Mouse (Mus musculus): ENCODE data around the gene Cpa3. TPM values are rescaled to one million over a fixed set of nuclear protein-coding genes. Genes with fewer than 3 reads are reported as not detected.

Gene Cpa3
- polyA plus RNA-seq (2014; fragmentation: Nextera tagmentation; extraction: Ambion mirVana): 0.20 TPM in 1 of 2 replicates, not detected in the other

DNA sequence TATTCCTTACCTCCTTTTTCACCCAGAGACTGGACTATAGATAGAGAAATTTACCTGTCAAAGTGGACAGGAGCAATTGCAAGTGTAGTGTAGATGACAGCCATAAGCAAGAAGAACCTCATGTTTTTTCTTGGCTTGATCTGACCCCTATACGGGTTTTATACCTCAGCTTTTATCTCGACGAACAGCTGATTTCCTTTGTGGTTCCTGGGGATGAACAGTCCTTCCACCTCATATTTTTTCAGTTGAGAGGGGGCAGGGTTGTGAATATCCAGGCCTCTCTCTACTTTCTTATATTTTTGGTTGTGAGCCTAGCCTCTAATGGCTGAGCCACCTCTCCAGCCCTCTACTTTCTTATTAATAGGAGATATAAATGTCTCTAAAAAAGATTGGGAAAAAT, at the start of gene Cpa3:
Gene Cpa3 (minus strand): TSS at position 132 of the 400 bp plus-strand sequence.
- no peak for ATAC-seq (ENCODE audit: low read depth)
- no peak within 1 kb of the TSS for H3K9ac ChIP-seq (replicated peaks; ENCODE audit: low read depth, low read length)

GRCm38 (mm10) chr3:20291370-20291769, 49.4 kb upstream of the Cpa3 start:
- Histone ChIP-seq H3K36me3 (ENCODE audit: control insufficient read depth, insufficient read depth, low read length) (no peaks in the 10 kb centered on the region), H3K9ac (replicated peaks; ENCODE audit: low read depth, low read length) (no peak overlapping the region), H3K27ac (ENCODE audit: low read depth, low read length) (no peak overlapping the region), H3K27me3 (ENCODE audit: control insufficient read depth, insufficient read depth, low read length) (no peaks in the 10 kb centered on the region), H3K4me1 (ENCODE audit: control insufficient read depth, insufficient read depth, low read length) (no peaks in the 10 kb centered on the region), H3K4me2 (ENCODE audit: low read depth, low read length) (no peak overlapping the region), H3K9me3 (ENCODE audit: control insufficient read depth, low read length) (no peaks in the 10 kb centered on the region), H3K4me3 (ENCODE audit: low read depth, low read length) (no peak overlapping the region)
- no peak for ATAC-seq (ENCODE audit: low read depth)

More for the DNA sequence above, at the start of gene Cpa3:
- Histone ChIP-seq H3K4me3 (ENCODE audit: low read depth, low read length) (no peak within 1 kb of the TSS), H3K27ac (ENCODE audit: low read depth, low read length) (no peak within 1 kb of the TSS), H3K4me2 (ENCODE audit: low read depth, low read length) (no peak within 1 kb of the TSS), H3K36me3 (ENCODE audit: control insufficient read depth, insufficient read depth, low read length) (no peaks in the 10 kb centered on the region), H3K4me1 (ENCODE audit: control insufficient read depth, insufficient read depth, low read length) (no peaks in the 10 kb centered on the region), H3K9me3 (ENCODE audit: control insufficient read depth, low read length) (no peaks in the 10 kb centered on the region), H3K27me3 (ENCODE audit: control insufficient read depth, insufficient read depth, low read length) (no peaks in the 10 kb centered on the region)
- 92% methylated on average over 3 of the region's 3 CpGs for WGBS

GRCm38 (mm10) chr3:20288761-20289160, 46.8 kb upstream of the Cpa3 start:
- Histone ChIP-seq H3K9me3 (ENCODE audit: control insufficient read depth, low read length) (no peaks in the 10 kb centered on the region), H3K9ac (replicated peaks; ENCODE audit: low read depth, low read length) (no peak overlapping the region), H3K4me3 (ENCODE audit: low read depth, low read length) (no peak overlapping the region), H3K4me2 (ENCODE audit: low read depth, low read length) (no peak overlapping the region), H3K36me3 (ENCODE audit: control insufficient read depth, insufficient read depth, low read length) (no peaks in the 10 kb centered on the region), H3K27ac (ENCODE audit: low read depth, low read length) (no peak overlapping the region), H3K4me1 (ENCODE audit: control insufficient read depth, insufficient read depth, low read length) (no peaks in the 10 kb centered on the region), H3K27me3 (ENCODE audit: control insufficient read depth, insufficient read depth, low read length) (no peaks in the 10 kb centered on the region)
- WGBS: 92% methylated on average over 2 of the region's 2 CpGs
- ATAC-seq (ENCODE audit: low read depth): no peak

DNA sequence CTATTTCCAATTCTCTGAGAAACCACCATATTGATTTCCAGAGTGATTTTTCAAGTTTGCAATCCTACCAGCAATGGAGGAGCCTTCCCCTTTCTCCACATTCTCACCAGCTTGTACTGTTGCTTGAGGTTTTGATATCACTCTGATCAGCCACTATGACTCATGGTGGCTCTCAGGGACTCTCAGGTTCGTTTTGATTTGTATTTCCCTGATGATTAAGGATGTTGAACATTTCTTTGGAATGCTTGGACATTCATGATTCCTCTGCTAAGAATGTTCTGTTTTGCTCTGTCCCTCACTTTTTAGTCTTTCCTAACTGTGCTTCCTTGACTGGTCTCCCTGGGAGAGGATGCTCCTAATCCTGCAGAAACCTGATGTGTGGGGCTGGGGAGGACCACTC, 39.8 kb upstream of the Cpa3 start:
- Histone ChIP-seq H3K9me3 (ENCODE audit: control insufficient read depth, low read length) (no peaks in the 10 kb centered on the region), H3K4me1 (ENCODE audit: control insufficient read depth, insufficient read depth, low read length) (no peaks in the 10 kb centered on the region), H3K9ac (replicated peaks; ENCODE audit: low read depth, low read length) (no peak overlapping the region), H3K36me3 (ENCODE audit: control insufficient read depth, insufficient read depth, low read length) (no peaks in the 10 kb centered on the region), H3K4me2 (ENCODE audit: low read depth, low read length) (no peak overlapping the region), H3K4me3 (ENCODE audit: low read depth, low read length) (no peak overlapping the region), H3K27me3 (ENCODE audit: control insufficient read depth, insufficient read depth, low read length) (no peaks in the 10 kb centered on the region), H3K27ac (ENCODE audit: low read depth, low read length) (no peak overlapping the region)
- WGBS: 56% methylated on average over 1 of the region's 1 CpGs
- ATAC-seq (ENCODE audit: low read depth): no peak

- Histone ChIP-seq H3K9me3 (ENCODE audit: control insufficient read depth, low read length) (no peaks in the 10 kb centered on the region), H3K4me2 (ENCODE audit: low read depth, low read length) (no peak within 1 kb of the TSS), H3K4me3 (ENCODE audit: low read depth, low read length) (no peak within 1 kb of the TSS), H3K4me1 (ENCODE audit: control insufficient read depth, insufficient read depth, low read length) (no peaks in the 10 kb centered on the region), H3K36me3 (ENCODE audit: control insufficient read depth, insufficient read depth, low read length) (no peaks in the 10 kb centered on the region), H3K27me3 (ENCODE audit: control insufficient read depth, insufficient read depth, low read length) (no peaks in the 10 kb centered on the region), H3K9ac (replicated peaks; ENCODE audit: low read depth, low read length) (no peak within 1 kb of the TSS), H3K27ac (ENCODE audit: low read depth, low read length) (no peak within 1 kb of the TSS)
- WGBS: 93% methylated on average over 3 of the region's 3 CpGs
- no peak for ATAC-seq (ENCODE audit: low read depth)
Observed at GRCm38 (mm10) chr3:20275633-20276032, 33.7 kb upstream of the Cpa3 start, which contains the start of gene Cpb1. TSS of gene Cpb1 (minus strand) at chr3:20275733.

- no peak for ATAC-seq (ENCODE audit: low read depth)
- WGBS: 54% methylated on average over 9 of the region's 9 CpGs
- Histone ChIP-seq H3K9ac (replicated peaks; ENCODE audit: low read depth, low read length) (no peak overlapping the region), H3K4me1 (ENCODE audit: control insufficient read depth, insufficient read depth, low read length) (no peaks in the 10 kb centered on the region), H3K4me2 (ENCODE audit: low read depth, low read length) (no peak overlapping the region), H3K9me3 (ENCODE audit: control insufficient read depth, low read length) (no peaks in the 10 kb centered on the region), H3K27ac (ENCODE audit: low read depth, low read length) (no peak overlapping the region), H3K27me3 (ENCODE audit: control insufficient read depth, insufficient read depth, low read length) (no peaks in the 10 kb centered on the region), H3K36me3 (ENCODE audit: control insufficient read depth, insufficient read depth, low read length) (no peaks in the 10 kb centered on the region), H3K4me3 (ENCODE audit: low read depth, low read length) (no peak overlapping the region)
Observed at GRCm38 (mm10) chr3:20254566-20255479, 12.8 kb upstream of the Cpa3 start.

DNA sequence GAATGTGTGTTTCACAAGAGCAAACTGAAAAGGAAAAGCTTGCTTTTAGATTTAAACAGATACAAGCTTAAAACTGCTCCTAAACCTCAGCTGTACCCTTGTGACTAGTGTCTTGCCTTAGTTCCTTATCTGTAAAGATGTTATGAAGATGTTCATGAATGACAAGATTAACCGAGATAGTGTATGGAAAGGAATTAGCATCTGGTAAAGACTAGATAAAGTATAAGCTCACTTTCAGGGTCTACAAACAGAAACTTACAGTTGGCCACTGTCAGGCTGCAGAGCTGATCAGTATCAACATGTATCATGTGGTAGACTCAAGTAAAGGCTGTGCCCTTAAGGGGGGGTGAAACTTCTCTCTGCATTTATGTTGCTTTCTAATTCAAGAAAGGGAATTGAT, 1.9 kb upstream of the Cpa3 start:
- Histone ChIP-seq H3K27me3 (ENCODE audit: control insufficient read depth, insufficient read depth, low read length) (no peaks in the 10 kb centered on the region), H3K4me3 (ENCODE audit: low read depth, low read length) (no peak overlapping the region), H3K36me3 (ENCODE audit: control insufficient read depth, insufficient read depth, low read length) (no peaks in the 10 kb centered on the region), H3K4me1 (ENCODE audit: control insufficient read depth, insufficient read depth, low read length) (no peaks in the 10 kb centered on the region), H3K9me3 (ENCODE audit: control insufficient read depth, low read length) (no peaks in the 10 kb centered on the region), H3K9ac (replicated peaks; ENCODE audit: low read depth, low read length) (no peak overlapping the region), H3K4me2 (ENCODE audit: low read depth, low read length) (no peak overlapping the region), H3K27ac (ENCODE audit: low read depth, low read length) (no peak overlapping the region)
- 91% methylated on average over 1 of the region's 1 CpGs for WGBS
- ATAC-seq (ENCODE audit: low read depth): no peak

DNA sequence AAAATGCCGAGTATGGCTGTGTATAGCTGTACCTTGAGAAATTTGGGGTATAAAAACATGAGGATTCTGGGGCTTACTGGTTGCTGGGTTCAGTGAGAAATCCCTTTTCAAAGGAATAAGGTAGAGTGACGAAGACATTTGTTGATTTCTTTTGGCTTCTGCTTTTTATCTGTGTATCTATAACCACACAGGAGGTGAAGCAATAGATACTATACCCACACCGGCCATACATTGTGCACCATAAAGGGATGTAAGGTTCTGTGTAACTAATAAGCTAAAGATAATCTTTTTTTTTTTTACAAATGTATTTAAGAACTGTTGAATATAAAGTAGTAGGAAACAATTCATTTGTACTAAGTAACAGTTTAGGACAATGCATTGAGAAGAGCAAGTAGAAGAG, 2.2 kb downstream of the Cpa3 start:
- Histone ChIP-seq H3K9ac (replicated peaks; ENCODE audit: low read depth, low read length) (no peak overlapping the region), H3K27me3 (ENCODE audit: control insufficient read depth, insufficient read depth, low read length) (no peaks in the 10 kb centered on the region), H3K36me3 (ENCODE audit: control insufficient read depth, insufficient read depth, low read length) (no peaks in the 10 kb centered on the region), H3K27ac (ENCODE audit: low read depth, low read length) (no peak overlapping the region), H3K4me1 (ENCODE audit: control insufficient read depth, insufficient read depth, low read length) (no peaks in the 10 kb centered on the region), H3K9me3 (ENCODE audit: control insufficient read depth, low read length) (no peaks in the 10 kb centered on the region), H3K4me2 (ENCODE audit: low read depth, low read length) (no peak overlapping the region), H3K4me3 (ENCODE audit: low read depth, low read length) (no peak overlapping the region)
- 88% methylated on average over 3 of the region's 3 CpGs for WGBS
- no peak for ATAC-seq (ENCODE audit: low read depth)

DNA sequence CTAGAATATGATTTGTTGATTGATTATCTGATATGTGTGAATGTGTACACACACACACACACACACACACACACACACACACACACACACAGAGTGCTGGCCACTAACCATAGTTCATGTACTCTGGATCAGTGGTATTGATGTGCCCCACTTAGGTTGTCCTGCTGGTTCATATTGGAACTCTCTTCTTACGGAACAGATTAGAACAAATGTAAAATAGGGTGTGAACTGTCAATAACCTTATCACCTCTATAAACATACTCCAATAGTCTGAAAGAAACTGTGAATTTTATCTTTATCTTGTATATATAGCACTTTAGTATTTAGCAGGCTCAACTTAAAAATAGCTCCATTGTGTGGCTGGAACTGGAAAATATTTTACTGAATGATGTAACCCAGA, 5.0 kb downstream of the Cpa3 start:
- 91% methylated on average over 1 of the region's 1 CpGs for WGBS
- no peak overlapping the region for H3K4me2 ChIP-seq (ENCODE audit: low read depth, low read length)
- no peaks in the 10 kb centered on the region for H3K9me3 ChIP-seq (ENCODE audit: control insufficient read depth, low read length)
- no peak overlapping the region for H3K9ac ChIP-seq (replicated peaks; ENCODE audit: low read depth, low read length)
- no peaks in the 10 kb centered on the region for H3K36me3 ChIP-seq (ENCODE audit: control insufficient read depth, insufficient read depth, low read length)
- H3K27me3 ChIP-seq (ENCODE audit: control insufficient read depth, insufficient read depth, low read length): no peaks in the 10 kb centered on the region
- no peak overlapping the region for H3K4me3 ChIP-seq (ENCODE audit: low read depth, low read length)
- no peak for ATAC-seq (ENCODE audit: low read depth)
- H3K4me1 ChIP-seq (ENCODE audit: control insufficient read depth, insufficient read depth, low read length): no peaks in the 10 kb centered on the region
- no peak overlapping the region for H3K27ac ChIP-seq (ENCODE audit: low read depth, low read length)
